Mouse (Mus musculus) CH12.LX (cell line): ENCODE data around the gene Trem3. TPM values are rescaled to one million over a fixed set of nuclear protein-coding genes. Genes with fewer than 3 reads are reported as not detected.

Experiments
- DNase-seq: peaks from one replicate; pipeline ENCODE4 v3.0.0-alpha.2; 2013; ENCODE audit errors: extremely low read depth
- H3K27ac ChIP-seq: 2 replicates; pipeline ENCODE4 v1.5.1; 2012; ENCODE audit warnings: low read depth, mild to moderate bottlenecking, control low read depth, moderate library complexity; ENCODE audit not compliant: insufficient read depth
- H3K27me3 ChIP-seq: replicated peaks from 2 replicates; pipeline ENCODE3; 2012; ENCODE audit warnings: inconsistent platforms
- H3K36me3 ChIP-seq, 2 experiments: replicated peaks in 1 of 2; 2 replicates each; pipeline versions ENCODE3 to v1.6.1; 2012; ENCODE audit warnings: inconsistent platforms in 1 of 2, low read length in 1 of 2, mild to moderate bottlenecking in 1 of 2, mixed read lengths in 1 of 2, moderate library complexity in 1 of 2; ENCODE audit not compliant: control insufficient read depth in 1 of 2, insufficient read depth in 1 of 2
- H3K4me1 ChIP-seq, 2 experiments: 2 replicates each; pipeline ENCODE4 v1.6.1; 2012; ENCODE audit warnings: inconsistent platforms in 1 of 2, moderate library complexity in 1 of 2; ENCODE audit not compliant: insufficient read depth in 2 of 2, control insufficient read depth in 1 of 2
- H3K4me2 ChIP-seq: 2 replicates; pipeline ENCODE4 v1.6.1; 2012; ENCODE audit warnings: low read depth, mild to moderate bottlenecking, control low read depth; ENCODE audit not compliant: poor library complexity, insufficient read depth, severe bottlenecking
- H3K4me3 ChIP-seq, 3 experiments: fragments of 150-350 bp in 1 of 3; sonication (generic) in 1 of 3; replicated peaks in 1 of 3; 2 replicates each; pipeline versions ENCODE3 to v1.5.1; 2011 to 2012; ENCODE audit warnings: low read depth in 2 of 3, low read length in 2 of 3, mild to moderate bottlenecking in 2 of 3, moderate library complexity in 2 of 3, control low read depth in 1 of 3, improper control_type of control experiment in 1 of 3, inconsistent platforms in 1 of 3, mixed read lengths in 1 of 3; ENCODE audit not compliant: poor library complexity in 1 of 3
- H3K79me2 ChIP-seq: replicated peaks from 2 replicates; pipeline ENCODE4 v1.6.1; 2012; ENCODE audit warnings: mild to moderate bottlenecking, moderate library complexity; ENCODE audit not compliant: control insufficient read depth, poor library complexity, insufficient read depth, severe bottlenecking; ENCODE audit errors: extremely low read depth
- H3K9ac ChIP-seq: 2 replicates; pipeline ENCODE4 v1.6.1; 2012; ENCODE audit warnings: low read depth, mild to moderate bottlenecking, control low read depth, moderate library complexity; ENCODE audit not compliant: insufficient read depth
- H3K9me3 ChIP-seq: replicated peaks from 2 replicates; pipeline ENCODE3; 2012; ENCODE audit warnings: low read length, inconsistent platforms, mixed read lengths
- BHLHE40 ChIP-seq: IDR thresholded peaks from 2 replicates; pipeline ENCODE4 v1.6.1; 2011; ENCODE audit warnings: mild to moderate bottlenecking, low read depth, low read length, improper control_type of control experiment
- CTCF ChIP-seq, 2 experiments: IDR thresholded peaks in 1 of 2; conservative IDR thresholded peaks in 1 of 2; 2 replicates each; pipeline ENCODE4 v1.5.1; 2011 to 2012; ENCODE audit warnings: low read depth in 2 of 2, low read length in 2 of 2, improper control_type of control experiment in 1 of 2, inconsistent platforms in 1 of 2, mild to moderate bottlenecking in 1 of 2, moderate library complexity in 1 of 2
- E2F4 ChIP-seq: IDR thresholded peaks from 2 replicates; pipeline ENCODE4 v1.6.1; 2011; ENCODE audit warnings: low read depth, low read length, improper control_type of control experiment; ENCODE audit not compliant: insufficient replicate concordance
- EP300 ChIP-seq: IDR thresholded peaks from 2 replicates; pipeline ENCODE4 v1.6.1; 2011; ENCODE audit warnings: low read length, improper control_type of control experiment
- ETS1 ChIP-seq: conservative IDR thresholded peaks from 2 replicates; pipeline ENCODE4 v1.6.1; 2012; ENCODE audit warnings: low read depth, mild to moderate bottlenecking, inconsistent platforms, low read length, improper control_type of control experiment, moderate library complexity
- GABPA ChIP-seq: IDR thresholded peaks from 2 replicates; pipeline ENCODE4 v1.6.1; 2012; ENCODE audit warnings: low read depth, low read length, improper control_type of control experiment, inconsistent platforms; ENCODE audit not compliant: insufficient replicate concordance
- HCFC1 ChIP-seq: IDR thresholded peaks from 2 replicates; pipeline ENCODE4 v1.6.1; 2012; ENCODE audit warnings: low read depth, mild to moderate bottlenecking, inconsistent platforms, low read length, improper control_type of control experiment
- IRF4 ChIP-seq: IDR thresholded peaks from 2 replicates; pipeline ENCODE4 v1.6.1; 2014; ENCODE audit warnings: low read depth, mild to moderate bottlenecking, inconsistent platforms, low read length, improper control_type of control experiment
- JUN ChIP-seq: IDR thresholded peaks from 2 replicates; pipeline ENCODE4 v1.6.1; 2011; ENCODE audit warnings: low read depth, mild to moderate bottlenecking, low read length, improper control_type of control experiment, moderate library complexity; ENCODE audit not compliant: insufficient read depth
- MAZ ChIP-seq: IDR thresholded peaks from 2 replicates; pipeline ENCODE4 v1.6.1; 2012; ENCODE audit warnings: low read depth, mild to moderate bottlenecking, inconsistent platforms, low read length, improper control_type of control experiment, moderate library complexity
- MEF2A ChIP-seq: IDR thresholded peaks from 2 replicates; pipeline ENCODE4 v1.6.1; 2014; ENCODE audit warnings: low read depth, mild to moderate bottlenecking, inconsistent platforms, low read length, improper control_type of control experiment, borderline replicate concordance
- MXI1 ChIP-seq: IDR thresholded peaks from 2 replicates; pipeline ENCODE4 v1.6.1; 2011; ENCODE audit warnings: mild to moderate bottlenecking, low read depth, low read length, improper control_type of control experiment
- MYC ChIP-seq: IDR thresholded peaks from 2 replicates; pipeline ENCODE4 v1.6.1; 2011; ENCODE audit warnings: low read depth, mild to moderate bottlenecking, improper control_type of control experiment, low read length
- NELFE ChIP-seq: IDR thresholded peaks from 2 replicates; pipeline ENCODE4 v1.6.1; 2011; ENCODE audit warnings: low read depth, low read length, improper control_type of control experiment
- PAX5 ChIP-seq: IDR thresholded peaks from 2 replicates; pipeline ENCODE4 v1.6.1; 2012; ENCODE audit warnings: low read length, inconsistent platforms, mixed read lengths
- POLR2A ChIP-seq: IDR thresholded peaks from 2 replicates; pipeline ENCODE4 v1.6.1; 2011; ENCODE audit warnings: low read depth, mild to moderate bottlenecking, improper control_type of control experiment, low read length
- SIN3A ChIP-seq: IDR thresholded peaks from 2 replicates; pipeline ENCODE4 v1.6.1; 2012; ENCODE audit warnings: low read length, improper control_type of control experiment, inconsistent platforms
- SMC3 ChIP-seq: IDR thresholded peaks from 2 replicates; pipeline ENCODE4 v1.6.1; 2011; ENCODE audit warnings: low read depth, low read length, improper control_type of control experiment
- TBP ChIP-seq: conservative IDR thresholded peaks from 2 replicates; pipeline ENCODE4 v1.6.1; 2011; ENCODE audit warnings: low read depth, low read length, improper control_type of control experiment
- UBTF ChIP-seq: IDR thresholded peaks from 2 replicates; pipeline ENCODE4 v1.6.1; 2012; ENCODE audit warnings: low read depth, mild to moderate bottlenecking, inconsistent platforms, low read length, improper control_type of control experiment, moderate library complexity
- ZNF384 ChIP-seq: IDR thresholded peaks from 2 replicates; pipeline ENCODE4 v1.6.1; 2012; ENCODE audit warnings: low read depth, low read length, improper control_type of control experiment, inconsistent platforms
- dilution Hi-C: fragments of 300-500 bp; cut with MboI; formaldehyde crosslinking; loops from 2 replicates; pipeline ENCODE4 v1.14.3; 2020; ENCODE audit warnings: low sequenced_read_pairs; ENCODE audit not compliant: extremely low pct_unique_long_range_greater_than_20kb, extremely low pct_ligation_motif_present
- in situ Hi-C: fragments of 300-500 bp; cut with MboI; formaldehyde crosslinking; loops from 3 replicates; pipeline ENCODE4 v1.14.3; 2019; ENCODE audit warnings: low sequenced_read_pairs, low pct_ligation_motif_present, low pct_unique_long_range_greater_than_20kb, mixed read lengths
- polyA plus RNA-seq: library from polyadenylated mRNA; unstranded; fragments of >175 nt; gene quantifications from 2 replicates; pipeline ENCODE4 v1.2.1, GENCODE M21; 2012; ENCODE audit warnings: low read depth; ENCODE audit not compliant: insufficient read length
- total RNA-seq, 2 experiments: library from RNA; depleted of rRNA; stranded (reverse); fragments of 300-350 nt in 1 of 2; fragments of >200 nt in 1 of 2; gene quantifications; 2 replicates each; pipeline ENCODE4 v1.2.3; 2012 to 2014

Trem3 gene
- total and polyA plus RNA-seq, 3 experiments: not detected

DNA sequence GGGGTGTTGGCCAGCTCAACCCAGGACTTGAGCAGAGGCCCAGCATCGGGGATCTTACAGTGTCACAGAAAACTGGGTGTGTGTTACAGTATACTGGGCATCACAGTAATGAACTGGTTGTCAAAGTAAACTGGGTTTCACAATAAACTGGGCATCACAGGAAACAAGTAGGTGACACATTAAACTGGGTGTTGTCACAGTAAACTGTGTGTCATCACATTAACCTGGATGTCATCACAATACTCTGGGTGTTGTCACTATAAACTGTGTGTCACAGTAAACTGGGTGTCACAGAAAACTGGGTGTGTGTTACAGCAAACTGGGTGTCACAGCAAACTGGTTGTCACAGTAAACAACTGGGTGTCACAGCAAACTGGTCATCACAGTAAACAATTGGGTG lies 32.1 kb upstream of the Trem3 start (continued):
- no peak for TF ChIP-seq BHLHE40

DNA sequence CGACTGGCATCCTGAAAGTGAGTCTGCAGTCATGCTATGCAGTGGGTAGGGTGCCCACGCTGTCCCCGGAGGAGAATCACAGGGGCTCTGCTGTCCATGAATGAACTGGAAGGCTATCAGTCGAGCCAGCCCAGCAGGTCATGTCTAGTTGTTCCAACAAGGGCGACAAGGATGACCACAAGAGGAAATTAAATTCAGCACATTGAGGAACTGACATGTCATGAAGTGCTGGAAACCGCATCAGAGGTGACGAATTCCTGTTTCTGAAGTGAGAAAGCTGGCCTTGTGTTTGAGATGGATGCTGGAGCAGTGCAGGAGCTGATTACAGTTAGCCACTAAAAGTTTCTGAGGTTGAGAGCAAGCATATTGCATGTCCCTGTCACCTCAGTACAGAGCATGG lies 16.9 kb upstream of the Trem3 start:
- DNase-seq: no peak
- no peak overlapping the region for H3K4me3 ChIP-seq
- no peaks in the 10 kb centered on the region for H3K79me2 ChIP-seq
- in situ Hi-C loops (no loop called here), dilution Hi-C loops (no loop called here)
- H3K9ac ChIP-seq: no peak overlapping the region
- H3K9me3 ChIP-seq: no peaks in the 10 kb centered on the region
- H3K36me3 ChIP-seq: no peaks in the 10 kb centered on the region
- peaks cover 3 to 15% of the 10 kb centered on the region in 2 experiments for H3K4me1 ChIP-seq
- H3K27me3 ChIP-seq: no peaks in the 10 kb centered on the region
- TF ChIP-seq IRF4 (no peak), POLR2A (no peak), ZNF384 (no peak), MYC (no peak), HCFC1 (no peak), MAZ (no peak), UBTF (no peak), JUN (no peak), SIN3A (no peak)
- TF ChIP-seq, all 38 proteins: peak for 0
- H3K4me2 ChIP-seq: no peak overlapping the region
- no peak overlapping the region for H3K27ac ChIP-seq

DNA sequence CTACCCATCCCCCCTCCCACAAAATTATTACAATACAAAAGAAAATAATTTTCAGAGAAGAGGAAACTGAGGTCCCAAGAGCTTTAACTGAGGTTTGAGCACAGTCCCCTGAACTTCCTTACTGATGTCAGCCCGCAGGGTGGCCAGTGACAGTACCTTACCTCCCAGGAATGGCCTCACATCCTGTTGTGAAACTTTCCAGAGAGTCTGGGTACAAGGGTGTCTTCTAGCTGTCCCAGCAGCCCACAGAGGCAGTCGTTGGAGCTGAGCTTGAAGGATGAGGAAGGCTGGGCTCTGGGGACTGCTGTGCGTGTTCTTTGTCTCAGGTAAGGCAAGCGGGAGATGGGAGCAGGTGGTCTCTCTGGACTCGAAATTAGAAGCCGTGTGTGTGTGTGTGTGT lies 15.1 kb upstream of the Trem3 start, which contains the start of gene Trem1:
Trem1 (plus strand) TSS at position 251 of the 400 bp plus-strand sequence.
- no peak within 1 kb of the TSS for H3K4me3 ChIP-seq
- TF ChIP-seq JUN (no peak), E2F4 (no peak), PAX5 (no peak), TBP (no peak), ETS1 (no peak), MEF2A (no peak), EP300 (no peak), NELFE (no peak), MXI1 (no peak), CTCF (conservative IDR thresholded peaks at IDR 0.05 in 1 of 2, IDR thresholded peaks at IDR 0.05 in 1 of 2; ENCODE audit: low read depth in 2 of 2, low read length in 2 of 2) (no peak), MYC (no peak), GABPA (no peak), SMC3 (no peak)
- TF ChIP-seq, all 38 proteins: peak for 0

More for the DNA sequence above, 15.1 kb upstream of the Trem3 start, which contains the start of gene Trem1:
- Histone ChIP-seq H3K9me3 (no peaks in the 10 kb centered on the region), H3K79me2 (no peaks in the 10 kb centered on the region), H3K4me2 (no peak within 1 kb of the TSS), H3K4me1 (peaks cover 3 to 15% of the 10 kb centered on the region in 2 experiments), H3K9ac (no peak within 1 kb of the TSS), H3K27me3 (no peaks in the 10 kb centered on the region), H3K27ac (no peak within 1 kb of the TSS), H3K36me3 (no peaks in the 10 kb centered on the region)
- in situ Hi-C loops: no loop called here
- DNase-seq: peak; percentile 27
- dilution Hi-C loops: no loop called here
